In genomic region chr2:168114699-168115350, GRCm38 (mm10) we compare ENCODE assay signal across 8 mouse cellular contexts. TPM values are rescaled to one million over a fixed set of nuclear protein-coding genes. Genes with fewer than 3 reads are reported as not detected.
DNase-seq lines count a peak whose midpoint lies in the region; ATAC-seq and TF ChIP-seq lines count a peak whose summit lies in the region.

No protein-coding gene starts in this region.

- peak; percentile 97 for TF ChIP-seq EP300 in ES-Bruce4 (IDR thresholded peaks at IDR 0.05; ENCODE audit: insufficient read depth, low read depth, low read length)

- no peak for TF ChIP-seq POLR2A in ES-Bruce4 (IDR thresholded peaks at IDR 0.05; ENCODE audit: insufficient read depth, low read length)
- TF ChIP-seq POLR2A in brain, embryonic 14.5 days (IDR thresholded peaks at IDR 0.05; ENCODE audit: borderline replicate concordance, extremely low read depth, insufficient read depth, insufficient read length, poor library complexity, severe bottlenecking), result no peak

- no peak overlapping the region for H3K4me2 ChIP-seq in hindbrain, embryonic 12.5 days (replicated peaks)

- ATAC-seq in hindbrain, embryonic 12.5 days (ENCODE audit: low FRiP score), result peak; percentile 66
- ATAC-seq in monocyte, adult 5-6 weeks (replicated peaks; ENCODE audit: insufficient number of reproducible peaks, low FRiP score, low TSS enrichment, poor library complexity, severe bottlenecking), result no peak

- TF ChIP-seq CTCF in ES-Bruce4 (IDR thresholded peaks at IDR 0.05; ENCODE audit: low read depth, low read length), result peak; percentile 70
- peak; percentile 60 for TF ChIP-seq CTCF in brain, embryonic 14.5 days (IDR thresholded peaks at IDR 0.05; ENCODE audit: borderline replicate concordance, extremely low read depth, insufficient read depth, insufficient read length)

- no peaks in the 10 kb centered on the region for H3K27me3 ChIP-seq in ES-Bruce4 (ENCODE audit: control insufficient read depth, insufficient read depth, low read length, poor library complexity, severe bottlenecking)
- H3K27me3 ChIP-seq in hindbrain, embryonic 12.5 days, result peaks cover 10% of the 10 kb centered on the region; the same call in 1 of the 2 replicates

- peak overlapping the region; percentile 17; the same call in 1 of the 2 replicates for H3K9ac ChIP-seq in ES-Bruce4 (ENCODE audit: low read depth, poor library complexity, severe bottlenecking)
- no peak overlapping the region for H3K9ac ChIP-seq in hindbrain, embryonic 12.5 days

- peak; percentile 92 for DNase-seq in brain, embryonic 14.5 days (ENCODE audit: low read depth)
- DNase-seq in frontal cortex, postnatal 14 days (ENCODE audit: low spot score in 2 of 2), result peak; percentile 57
- DNase-seq in layer of hippocampus, postnatal 25 days (ENCODE audit: extremely low spot score in 1 of 2, low spot score in 1 of 2), result peak; percentile 35 to 59
- peak; percentile 89 for DNase-seq in lung, postnatal 25 days (ENCODE audit: low spot score)
- DNase-seq in right cerebral cortex, adult 2 months (ENCODE audit: low spot score in 2 of 2), result peak; percentile 64 to 76

- H3K4me3 ChIP-seq in ES-Bruce4 (ENCODE audit: low read depth, low read length), result no peak overlapping the region
- H3K4me3 ChIP-seq in hindbrain, embryonic 12.5 days, result no peak overlapping the region

- peaks cover 15% of the 10 kb centered on the region for H3K4me1 ChIP-seq in ES-Bruce4 (ENCODE audit: control insufficient read depth, insufficient read depth, low read length)
- H3K4me1 ChIP-seq in hindbrain, embryonic 12.5 days, result peaks cover 29% of the 10 kb centered on the region

- H3K9me3 ChIP-seq in ES-Bruce4 (replicated peaks; ENCODE audit: control insufficient read depth, insufficient read depth, low read length, poor library complexity, severe bottlenecking), result no peaks in the 10 kb centered on the region
- H3K9me3 ChIP-seq in hindbrain, embryonic 12.5 days (replicated peaks), result no peaks in the 10 kb centered on the region

- no peaks in the 10 kb centered on the region for H3K36me3 ChIP-seq in ES-Bruce4 (ENCODE audit: control insufficient read depth, insufficient read depth, low read length, poor library complexity, severe bottlenecking)
- no peaks in the 10 kb centered on the region for H3K36me3 ChIP-seq in hindbrain, embryonic 12.5 days

- peak overlapping the region; percentile 78 for H3K27ac ChIP-seq in ES-Bruce4 (ENCODE audit: insufficient read depth, low read length)
- H3K27ac ChIP-seq in hindbrain, embryonic 12.5 days, result no peak overlapping the region

- WGBS in hindbrain, embryonic 12.5 days, result 18% methylated on average over 17 of the region's 17 CpGs

RNA-seq across cellular contexts. Expression of gene Pard6b, which starts 34.0 kb away (rescaled TPM):
- 55.0 and 55.3 TPM in 2 replicates for polyA plus RNA-seq in ES-Bruce4 (2011; ENCODE audit: insufficient read depth, insufficient read length, low read depth, missing spikeins)
- 8.0 and 10.3 TPM in 2 replicates for polyA plus RNA-seq in brain, embryonic 14.5 days (2012; rRNA removed)
- 9.6 and 10.9 TPM in 2 replicates for polyA plus RNA-seq in hindbrain, embryonic 12.5 days (2016; fragmentation: Nextera tagmentation; extraction: Ambion mirVana)
- total RNA-seq in layer of hippocampus, postnatal 25 days (2021), result 1 to 10 TPM; 4.2 TPM
- total RNA-seq in monocyte, adult 5-6 weeks (2017), result 0.78 to 2.5 TPM in 2 of 3 replicates, not detected in the other
